Mouse (Mus musculus): ENCODE measurements around the gene Cdk14.

GRCm38 (mm10) chr5:5274318-5274717 is 145.8 kb downstream of the Cdk14 start:
- no peak for TF ChIP-seq CTCF (IDR thresholded peaks at IDR 0.05; ENCODE audit: low read depth)
- no peak for TF ChIP-seq EP300 (IDR thresholded peaks at IDR 0.05; ENCODE audit: low read depth)
